Mouse (Mus musculus) cortical plate, adult 2 months (tissue): ENCODE measurements around the gene Brinp2.
A peak's percentile ranks its signal among the peaks of the same experiment; 100 is the strongest.

ENCODE experiments used
- CTCF ChIP-seq: fragments of 200-500 bp; IDR thresholded peaks from 2 replicates; pipeline ENCODE4 v1.5.1; 2011; ENCODE audit warnings: mild to moderate bottlenecking, control low read depth, low read length; ENCODE audit not compliant: insufficient read depth; ENCODE audit errors: extremely low read depth
- POLR2A ChIP-seq: fragments of 200-500 bp; IDR thresholded peaks from 2 replicates; pipeline ENCODE4 v1.6.1; 2011; ENCODE audit warnings: mild to moderate bottlenecking, low read length, control low read depth; ENCODE audit not compliant: insufficient read depth; ENCODE audit errors: extremely low read depth

DNA sequence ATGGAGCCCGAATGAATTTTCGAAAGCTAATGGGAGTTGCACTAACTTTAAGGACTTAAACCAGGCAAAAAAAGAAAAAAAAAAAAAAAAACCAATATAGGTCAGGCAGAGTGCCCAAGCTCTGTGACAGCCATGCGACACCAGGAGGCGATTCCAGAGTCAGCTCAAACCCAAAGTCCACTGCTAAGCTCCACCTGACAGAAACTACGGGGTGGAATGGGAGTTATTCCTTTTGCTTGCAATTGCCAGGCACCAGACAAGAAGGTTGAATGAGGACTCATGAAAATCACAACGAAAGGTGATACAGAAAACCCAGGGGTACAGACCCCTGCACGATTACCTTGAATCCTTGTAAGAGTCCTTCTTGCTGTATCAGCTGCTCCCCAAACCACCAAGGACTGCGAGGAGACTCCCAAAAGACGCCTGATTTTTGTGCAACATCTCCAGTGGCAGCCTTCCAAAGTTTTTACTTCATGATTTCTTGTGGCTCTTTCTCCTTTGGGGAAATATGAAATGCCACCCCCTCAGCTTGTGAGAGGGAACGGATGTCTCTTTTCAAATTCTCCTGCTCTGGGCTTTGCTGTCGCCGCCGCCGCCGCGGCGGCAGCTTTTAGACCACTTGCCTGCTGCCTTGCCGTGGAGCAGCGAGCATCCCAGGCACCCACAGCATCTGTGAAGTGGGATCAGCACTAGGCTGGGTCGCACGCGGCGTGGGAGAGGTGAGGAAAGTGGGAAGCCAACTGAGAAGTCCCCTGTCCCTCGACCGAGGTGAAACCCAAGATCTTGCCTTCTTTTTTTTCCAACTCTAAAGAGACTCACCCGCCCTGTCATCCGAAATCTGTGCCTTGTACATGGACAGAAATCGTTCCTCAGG, 712 bp downstream of the Brinp2 start:
- TF ChIP-seq CTCF (no peak), POLR2A (0 out of 2 replicates have a peak, but pooled peaks have one; percentile 11)
